Mouse (Mus musculus): ENCODE data around the gene Gtf2a1.
"Not testable (repeated sequence)": the region's sequence is repeated elsewhere in the genome, so short reads cannot be mapped to it uniquely, and the experiment has no call there.

Gtf2a1 gene

GRCm38 (mm10) chr12:91581204-91582070 is 8.8 kb downstream of the Gtf2a1 start:
- no peak for DNase-seq (ENCODE audit: low read depth, low spot score)

- DNase-seq (ENCODE audit: low read depth, low spot score), result no peak
Measured at GRCm38 (mm10) chr12:91579665-91580064, 10.6 kb downstream of the Gtf2a1 start.

- no peak for DNase-seq (ENCODE audit: low read depth, low spot score)
Measured at GRCm38 (mm10) chr12:91571708-91572107, 18.6 kb downstream of the Gtf2a1 start.

- no peak for DNase-seq (ENCODE audit: low read depth, low spot score)
Measured at GRCm38 (mm10) chr12:91569255-91569654, 21.0 kb downstream of the Gtf2a1 start.

- no peak for DNase-seq (ENCODE audit: low read depth, low spot score)
Measured at GRCm38 (mm10) chr12:91567145-91567544, 23.1 kb downstream of the Gtf2a1 start.

GRCm38 (mm10) chr12:91558152-91558551 is 32.1 kb downstream of the Gtf2a1 start:
- DNase-seq (ENCODE audit: low read depth, low spot score), result not testable (repeated sequence)

- DNase-seq (ENCODE audit: low read depth, low spot score), result not testable (repeated sequence)
Measured at GRCm38 (mm10) chr12:91557358-91558005, 32.8 kb downstream of the Gtf2a1 start.

- DNase-seq (ENCODE audit: low read depth, low spot score), result peak; percentile 25
Measured at GRCm38 (mm10) chr12:91551773-91552526, 38.3 kb downstream of the Gtf2a1 start.

- no peak for DNase-seq (ENCODE audit: low read depth, low spot score)
Measured at GRCm38 (mm10) chr12:91549471-91549870, 40.8 kb downstream of the Gtf2a1 start.

GRCm38 (mm10) chr12:91540202-91540601 is 50.1 kb downstream of the Gtf2a1 start:
- DNase-seq (ENCODE audit: low read depth, low spot score), result no peak

GRCm38 (mm10) chr12:91534514-91534913 is 55.8 kb downstream of the Gtf2a1 start:
- no peak for DNase-seq (ENCODE audit: low read depth, low spot score)

- no peak for DNase-seq (ENCODE audit: low read depth, low spot score)
Measured at GRCm38 (mm10) chr12:91523626-91524025, 66.7 kb downstream of the Gtf2a1 start.

- DNase-seq (ENCODE audit: low read depth, low spot score), result no peak
Measured at GRCm38 (mm10) chr12:91517808-91518207, 72.5 kb downstream of the Gtf2a1 start.

GRCm38 (mm10) chr12:91513980-91514379 is 76.3 kb downstream of the Gtf2a1 start:
- no peak for DNase-seq (ENCODE audit: low read depth, low spot score)

- DNase-seq (ENCODE audit: low read depth, low spot score), result no peak
Measured at GRCm38 (mm10) chr12:91511766-91512165, 78.5 kb downstream of the Gtf2a1 start.
